Mouse (Mus musculus) spleen, adult 2 months (tissue): Measurements from ENCODE around the gene Syt5.
A peak's percentile ranks its signal among the peaks of the same experiment; 100 is the strongest.

Source experiments
- CTCF ChIP-seq: fragments of 200-500 bp; IDR thresholded peaks from 2 replicates; pipeline ENCODE4 v1.5.1; 2011; ENCODE audit warnings: mild to moderate bottlenecking, inconsistent platforms; ENCODE audit not compliant: insufficient read depth, insufficient read length, insufficient replicate concordance; ENCODE audit errors: extremely low read depth
- POLR2A ChIP-seq: fragments of 200-500 bp; IDR thresholded peaks from 2 replicates; pipeline ENCODE4 v1.6.1; 2011; ENCODE audit warnings: low read depth, low read length, inconsistent platforms

- no peak for TF ChIP-seq POLR2A
- TF ChIP-seq CTCF, result peak; percentile 87
Measured at GRCm38 (mm10) chr7:4513236-4513635, 34.1 kb downstream of the Syt5 start.
